Mouse (Mus musculus): ENCODE results near the gene Rhog.

Rhog gene

GRCm38 (mm10) chr7:102250631-102251214 is 5.1 kb downstream of the Rhog start:
- DNase-seq (ENCODE audit: extremely low read depth, low read depth, low spot score) = no peak

- no peak for DNase-seq (ENCODE audit: extremely low read depth, low read depth, low spot score)
These were observed 5.8 kb downstream of the Rhog start for GRCm38 (mm10) chr7:102249896-102250630.

GRCm38 (mm10) chr7:102249531-102249895 is 6.3 kb downstream of the Rhog start:
- no peak for DNase-seq (ENCODE audit: extremely low read depth, low read depth, low spot score)

GRCm38 (mm10) chr7:102248691-102249404 is 7.0 kb downstream of the Rhog start:
- DNase-seq (ENCODE audit: extremely low read depth, low read depth, low spot score) = no peak

- no peak for DNase-seq (ENCODE audit: extremely low read depth, low read depth, low spot score)
These were observed 8.7 kb downstream of the Rhog start for GRCm38 (mm10) chr7:102246956-102247797.

GRCm38 (mm10) chr7:102246265-102246664 is 9.6 kb downstream of the Rhog start:
- DNase-seq (ENCODE audit: extremely low read depth, low read depth, low spot score) = no peak

GRCm38 (mm10) chr7:102245775-102246174 is 10.1 kb downstream of the Rhog start:
- no peak for DNase-seq (ENCODE audit: extremely low read depth, low read depth, low spot score)

GRCm38 (mm10) chr7:102244782-102245535 is 10.9 kb downstream of the Rhog start:
- DNase-seq (ENCODE audit: extremely low read depth, low read depth, low spot score) = no peak

- no peak for DNase-seq (ENCODE audit: extremely low read depth, low read depth, low spot score)
These were observed 12.0 kb downstream of the Rhog start for GRCm38 (mm10) chr7:102243870-102244269.

- DNase-seq (ENCODE audit: extremely low read depth, low read depth, low spot score) = no peak
These were observed 12.9 kb downstream of the Rhog start for GRCm38 (mm10) chr7:102242917-102243316.

- no peak for DNase-seq (ENCODE audit: extremely low read depth, low read depth, low spot score)
These were observed 13.5 kb downstream of the Rhog start for GRCm38 (mm10) chr7:102242371-102242770.

- no peak for DNase-seq (ENCODE audit: extremely low read depth, low read depth, low spot score)
These were observed 16.3 kb downstream of the Rhog start for GRCm38 (mm10) chr7:102239591-102239990.

- DNase-seq (ENCODE audit: extremely low read depth, low read depth, low spot score) = no peak
These were observed 17.1 kb downstream of the Rhog start for GRCm38 (mm10) chr7:102238686-102239286.

- DNase-seq (ENCODE audit: extremely low read depth, low read depth, low spot score) = no peak
These were observed 22.8 kb downstream of the Rhog start for GRCm38 (mm10) chr7:102233059-102233458.

- DNase-seq (ENCODE audit: extremely low read depth, low read depth, low spot score) = no peak
These were observed 26.0 kb downstream of the Rhog start for GRCm38 (mm10) chr7:102229814-102230213.

- no peak for DNase-seq (ENCODE audit: extremely low read depth, low read depth, low spot score)
These were observed 27.7 kb downstream of the Rhog start for GRCm38 (mm10) chr7:102228049-102228670.

- no peak for DNase-seq (ENCODE audit: extremely low read depth, low read depth, low spot score)
These were observed 29.8 kb downstream of the Rhog start for GRCm38 (mm10) chr7:102226051-102226450.

- no peak for DNase-seq (ENCODE audit: extremely low read depth, low read depth, low spot score)
These were observed 31.7 kb downstream of the Rhog start for GRCm38 (mm10) chr7:102223883-102224738.
